Mouse (Mus musculus) testis, adult 2 months (tissue): ENCODE measurements around the gene Polr2e.

Experiments
- CTCF ChIP-seq: fragments of 200-500 bp; IDR thresholded peaks from 2 replicates; pipeline ENCODE4 v1.5.1; 2012; ENCODE audit warnings: low read depth, mild to moderate bottlenecking, inconsistent platforms, low read length, moderate library complexity; ENCODE audit not compliant: control insufficient read depth, insufficient read depth, insufficient replicate concordance
- POLR2A ChIP-seq: fragments of 200-500 bp; IDR thresholded peaks from 2 replicates; pipeline ENCODE4 v1.6.1; 2012; ENCODE audit warnings: low read depth, mild to moderate bottlenecking, inconsistent platforms, low read length, moderate library complexity; ENCODE audit not compliant: control insufficient read depth

- TF ChIP-seq CTCF (no peak), POLR2A (no peak)
Observed at GRCm38 (mm10) chr10:80025889-80026288, 13.7 kb downstream of the Polr2e start.
